Mouse (Mus musculus) spleen, adult 10 weeks (tissue): ENCODE results near the gene Usp51. TPM values are rescaled to one million over a fixed set of nuclear protein-coding genes. Genes with fewer than 3 reads are reported as not detected.

ENCODE experiments used
- polyA plus RNA-seq: library from polyadenylated mRNA; stranded (reverse); fragments of 350-450 nt; fragmentation: Illumina TruSeq; extraction: RNeasy Lipid Tissue Mini Kit (QIAGEN cat#74804); gene quantifications from one replicate; pipeline ENCODE4 v1.2.3, GENCODE M21; 2015; ENCODE audit warnings: low replicate concordance; ENCODE audit not compliant: insufficient read depth

Usp51 gene
- polyA plus RNA-seq = not detected

GRCm38 (mm10) chrX:153006387-153006841 is at the start of gene Usp51:
TSS of gene Usp51 (plus strand) at chrX:153006469.

GRCm38 (mm10) chrX:153037087-153037971 is 31.1 kb downstream of the Usp51 start, which contains the start of gene Mageh1:
TSS of gene Mageh1 (minus strand) at chrX:153037575.

Other genes starting within 250 kb of the Usp51 start
- 1.3 TPM for gene Shroom2, start 237.0 kb upstream of the Usp51 start, polyA plus RNA-seq
- not detected for gene Gpr143, start 224.5 kb upstream of the Usp51 start, polyA plus RNA-seq
- gene Mageh1, start 31.1 kb downstream of the Usp51 start, polyA plus RNA-seq = 7.8 TPM
- not detected for gene Foxr2, start 112.3 kb downstream of the Usp51 start, polyA plus RNA-seq
- 8.1 TPM for gene Rragb, start 133.5 kb downstream of the Usp51 start, polyA plus RNA-seq
- gene Klf8, start 231.0 kb downstream of the Usp51 start, polyA plus RNA-seq = 3.2 TPM